Mouse (Mus musculus) stomach, postnatal 0 days (tissue): ENCODE results near the gene Stag1. TPM values are rescaled to one million over a fixed set of nuclear protein-coding genes. Genes with fewer than 3 reads are reported as not detected.

Source experiments
- ATAC-seq: fragments of 200-750 bp; cut with Nextera tagmentation; 2 replicates; pipeline ENCODE4 v1.8.0; 2017; ENCODE audit not compliant: low FRiP score, low TSS enrichment
- DNase-seq: peaks from one replicate; pipeline ENCODE4 v3.0.0-alpha.2; 2016; ENCODE audit warnings: low spot score
- H3K27ac ChIP-seq: fragments of 300-500 bp; sonication (generic); replicated peaks from 2 replicates; pipeline ENCODE4 v1.5.1; 2014; ENCODE audit warnings: mild to moderate bottlenecking, control low read depth
- H3K27me3 ChIP-seq: fragments of 300-500 bp; sonication (generic); 2 replicates; pipeline ENCODE4 v1.6.1; 2014; ENCODE audit warnings: low read length; ENCODE audit not compliant: control insufficient read depth, insufficient read depth
- H3K36me3 ChIP-seq: fragments of 300-500 bp; sonication (generic); 2 replicates; pipeline ENCODE4 v1.6.1; 2014; ENCODE audit warnings: low read length, mixed read lengths; ENCODE audit not compliant: control insufficient read depth, insufficient read depth
- H3K4me1 ChIP-seq: fragments of 300-500 bp; sonication (generic); replicated peaks from 2 replicates; pipeline ENCODE4 v1.6.1; 2014; ENCODE audit warnings: antibody characterized with exemption; ENCODE audit not compliant: control insufficient read depth, insufficient read depth
- H3K4me2 ChIP-seq: fragments of 300-500 bp; sonication (generic); replicated peaks from 2 replicates; pipeline ENCODE4 v1.6.1; 2014; ENCODE audit warnings: low read depth, mild to moderate bottlenecking, control low read depth, moderate library complexity
- H3K4me3 ChIP-seq: fragments of 300-500 bp; sonication (generic); 2 replicates; pipeline ENCODE4 v1.5.1; 2014; ENCODE audit warnings: low read depth, low read length, control low read depth
- H3K9ac ChIP-seq: fragments of 300-500 bp; sonication (generic); 2 replicates; pipeline ENCODE4 v1.6.1; 2014; ENCODE audit warnings: mild to moderate bottlenecking, low read length, control low read depth, mixed read lengths
- H3K9me3 ChIP-seq: fragments of 300-500 bp; sonication (generic); 2 replicates; pipeline ENCODE4 v1.6.1; 2016; ENCODE audit warnings: low read length; ENCODE audit not compliant: control insufficient read depth
- CTCF ChIP-seq: IDR thresholded peaks from 2 replicates; pipeline ENCODE4 v1.5.1; 2016; ENCODE audit warnings: antibody characterized with exemption, low read depth, mild to moderate bottlenecking, moderate library complexity
- EP300 ChIP-seq: optimal IDR thresholded peaks from 2 replicates; pipeline ENCODE3; 2016; ENCODE audit warnings: antibody characterized with exemption
- WGBS: fragments of 180-500 bp; shearing (Covaris S2); extraction: QIAGEN DNeasy Blood & Tissue Kit; methylation state at CpG from one replicate; pipeline ENCODE4 v1.1.7; 2014; 5-methylcytosine and 5-hydroxymethylcytosine counted together
- polyA plus RNA-seq: library from polyadenylated mRNA; unstranded; fragments of >200 nt; fragmentation: Nextera tagmentation; extraction: Ambion mirVana; gene quantifications from 2 replicates; pipeline ENCODE4 v1.2.1, GENCODE M21; 2015

Gene Stag1
- polyA plus RNA-seq, 1 experiment from 2014 or later: 25.0 TPM

- TF ChIP-seq CTCF: no peak
- no peak for TF ChIP-seq EP300
- Histone ChIP-seq H3K4me1 (no peaks in the 10 kb centered on the region), H3K27ac (no peak overlapping the region), H3K9ac (no peak overlapping the region), H3K4me2 (no peak overlapping the region), H3K36me3 (no peaks in the 10 kb centered on the region), H3K9me3 (no peaks in the 10 kb centered on the region), H3K27me3 (no peaks in the 10 kb centered on the region), H3K4me3 (no peak overlapping the region)
- DNase-seq: no peak
- WGBS: 85% methylated on average over 3 of the region's 3 CpGs
- no peak for ATAC-seq
These were observed 16.0 kb downstream of the Stag1 start for GRCm38 (mm10) chr9:100613501-100614071.

- no peak overlapping the region for H3K4me3 ChIP-seq
- no peaks in the 10 kb centered on the region for H3K36me3 ChIP-seq
- H3K4me2 ChIP-seq: peak overlapping the region; percentile 33
- H3K9me3 ChIP-seq: no peaks in the 10 kb centered on the region
- TF ChIP-seq EP300: no peak
- TF ChIP-seq CTCF: no peak
- H3K4me1 ChIP-seq: no peaks in the 10 kb centered on the region
- no peak for ATAC-seq
- 25% methylated on average over 11 of the region's 11 CpGs for WGBS
- H3K27me3 ChIP-seq: no peaks in the 10 kb centered on the region
- H3K27ac ChIP-seq: no peak overlapping the region
- peak; percentile 40 for DNase-seq
- H3K9ac ChIP-seq: peak overlapping the region; percentile 23; the same call in 1 of the 2 replicates
These were observed 19.3 kb downstream of the Stag1 start for GRCm38 (mm10) chr9:100616947-100617346.

- TF ChIP-seq EP300: no peak
- TF ChIP-seq CTCF: no peak
- H3K4me3 ChIP-seq: no peak overlapping the region
- no peak overlapping the region for H3K27ac ChIP-seq
- no peaks in the 10 kb centered on the region for H3K27me3 ChIP-seq
- no peak for ATAC-seq
- H3K9ac ChIP-seq: no peak overlapping the region
- no peaks in the 10 kb centered on the region for H3K36me3 ChIP-seq
- no peaks in the 10 kb centered on the region for H3K9me3 ChIP-seq
- DNase-seq: no peak
- H3K4me2 ChIP-seq: no peak overlapping the region
- 74% methylated on average over 2 of the region's 2 CpGs for WGBS
- no peaks in the 10 kb centered on the region for H3K4me1 ChIP-seq
These were observed 28.7 kb downstream of the Stag1 start for GRCm38 (mm10) chr9:100626258-100626657.

GRCm38 (mm10) chr9:100640754-100641153 lies 43.2 kb downstream of the Stag1 start:
- ATAC-seq: no peak
- no peaks in the 10 kb centered on the region for H3K27me3 ChIP-seq
- TF ChIP-seq EP300 (no peak), CTCF (no peak)
- no peaks in the 10 kb centered on the region for H3K9me3 ChIP-seq
- no peak overlapping the region for H3K4me2 ChIP-seq
- no peak overlapping the region for H3K4me3 ChIP-seq
- no peak overlapping the region for H3K27ac ChIP-seq
- H3K36me3 ChIP-seq: no peaks in the 10 kb centered on the region
- no peak for DNase-seq
- H3K4me1 ChIP-seq: 0 out of 2 replicates have a peak, but pooled peaks cover 4% of the 10 kb centered on the region
- H3K9ac ChIP-seq: no peak overlapping the region
- 88% methylated on average over 2 of the region's 2 CpGs for WGBS

GRCm38 (mm10) chr9:100641391-100642085 lies 43.9 kb downstream of the Stag1 start:
- peaks cover 7% of the 10 kb centered on the region; the same call in 1 of the 2 replicates for H3K4me1 ChIP-seq
- peak overlapping the region; percentile 69 for H3K4me2 ChIP-seq
- 47% methylated on average over 6 of the region's 6 CpGs for WGBS
- peak overlapping the region; percentile 1; the same call in 1 of the 2 replicates for H3K9ac ChIP-seq
- TF ChIP-seq EP300 (no peak), CTCF (no peak)
- ATAC-seq (no peak), DNase-seq (no peak)
- peak overlapping the region; percentile 86 for H3K4me3 ChIP-seq
- no peaks in the 10 kb centered on the region for H3K9me3 ChIP-seq
- peak overlapping the region; percentile 49; the same call in 1 of the 2 replicates for H3K27ac ChIP-seq
- H3K27me3 ChIP-seq: no peaks in the 10 kb centered on the region
- H3K36me3 ChIP-seq: no peaks in the 10 kb centered on the region

- H3K27ac ChIP-seq: peak overlapping the region; percentile 99
- DNase-seq (no peak), ATAC-seq (no peak)
- H3K9me3 ChIP-seq: no peaks in the 10 kb centered on the region
- peak overlapping the region; percentile 86 for H3K4me3 ChIP-seq
- peak overlapping the region; percentile 72 for H3K9ac ChIP-seq
- no peaks in the 10 kb centered on the region for H3K27me3 ChIP-seq
- H3K4me2 ChIP-seq: peak overlapping the region; percentile 69
- WGBS: under 1% methylated on average over 16 of the region's 16 CpGs
- no peaks in the 10 kb centered on the region for H3K36me3 ChIP-seq
- peaks cover 7% of the 10 kb centered on the region; the same call in 1 of the 2 replicates for H3K4me1 ChIP-seq
- TF ChIP-seq EP300: peak; percentile 22
- TF ChIP-seq CTCF: no peak
These were observed 44.7 kb downstream of the Stag1 start for GRCm38 (mm10) chr9:100642186-100642839.
